Mouse (Mus musculus) cortical plate, adult 2 months (tissue): Measurements from ENCODE around the gene Zmynd15. TPM values are rescaled to one million over a fixed set of nuclear protein-coding genes. Genes with fewer than 3 reads are reported as not detected.

Experiments
- H3K27ac ChIP-seq: fragments of 200-500 bp; 2 replicates; pipeline ENCODE4 v1.5.1; 2012; ENCODE audit warnings: low read length, control low read depth, inconsistent platforms; ENCODE audit not compliant: insufficient read depth
- H3K4me1 ChIP-seq: fragments of 200-500 bp; 2 replicates; pipeline ENCODE4 v1.6.1; 2011; ENCODE audit warnings: low read length; ENCODE audit not compliant: control insufficient read depth, insufficient read depth
- H3K4me3 ChIP-seq: fragments of 200-500 bp; 2 replicates; pipeline ENCODE4 v1.5.1; 2011; ENCODE audit warnings: mild to moderate bottlenecking, low read length, control low read depth; ENCODE audit not compliant: insufficient read depth
- CTCF ChIP-seq: fragments of 200-500 bp; IDR thresholded peaks from 2 replicates; pipeline ENCODE4 v1.5.1; 2011; ENCODE audit warnings: mild to moderate bottlenecking, control low read depth, low read length; ENCODE audit not compliant: insufficient read depth; ENCODE audit errors: extremely low read depth
- POLR2A ChIP-seq: fragments of 200-500 bp; IDR thresholded peaks from 2 replicates; pipeline ENCODE4 v1.6.1; 2011; ENCODE audit warnings: mild to moderate bottlenecking, low read length, control low read depth; ENCODE audit not compliant: insufficient read depth; ENCODE audit errors: extremely low read depth
- polyA plus RNA-seq: library from polyadenylated mRNA; depleted of rRNA; stranded (reverse); fragments of >200 nt; gene quantifications from 2 replicates; pipeline ENCODE4 v1.2.3, GENCODE M21; 2012

Zmynd15 gene
- polyA plus RNA-seq, 1 experiment = 0.44 TPM

DNA sequence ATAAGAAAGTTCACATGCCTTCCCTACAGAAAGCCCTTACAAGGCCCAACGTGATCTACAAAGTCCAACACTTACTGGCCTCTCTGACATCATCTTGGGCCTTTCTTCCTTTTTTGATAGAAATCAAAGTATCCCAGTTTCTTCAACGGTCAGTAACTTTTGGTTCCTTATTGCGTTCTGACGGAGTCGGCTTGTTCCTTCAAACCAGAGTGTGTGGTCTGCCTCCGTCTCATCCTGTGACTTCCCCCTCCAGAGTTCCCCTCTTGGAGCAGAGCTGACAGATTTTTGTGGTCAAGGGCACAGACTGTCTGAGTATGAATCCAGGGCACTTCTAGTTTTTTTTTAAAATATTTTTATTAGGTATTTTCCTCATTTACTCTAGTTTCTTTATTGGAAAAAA, 30.5 kb downstream of the Zmynd15 start:
- no peak for TF ChIP-seq POLR2A
- no peak for TF ChIP-seq CTCF
- Histone ChIP-seq H3K27ac (peak overlapping the region; percentile 21; the same call in 1 of the 2 replicates), H3K4me1 (no peaks in the 10 kb centered on the region), H3K4me3 (no peak overlapping the region)

DNA sequence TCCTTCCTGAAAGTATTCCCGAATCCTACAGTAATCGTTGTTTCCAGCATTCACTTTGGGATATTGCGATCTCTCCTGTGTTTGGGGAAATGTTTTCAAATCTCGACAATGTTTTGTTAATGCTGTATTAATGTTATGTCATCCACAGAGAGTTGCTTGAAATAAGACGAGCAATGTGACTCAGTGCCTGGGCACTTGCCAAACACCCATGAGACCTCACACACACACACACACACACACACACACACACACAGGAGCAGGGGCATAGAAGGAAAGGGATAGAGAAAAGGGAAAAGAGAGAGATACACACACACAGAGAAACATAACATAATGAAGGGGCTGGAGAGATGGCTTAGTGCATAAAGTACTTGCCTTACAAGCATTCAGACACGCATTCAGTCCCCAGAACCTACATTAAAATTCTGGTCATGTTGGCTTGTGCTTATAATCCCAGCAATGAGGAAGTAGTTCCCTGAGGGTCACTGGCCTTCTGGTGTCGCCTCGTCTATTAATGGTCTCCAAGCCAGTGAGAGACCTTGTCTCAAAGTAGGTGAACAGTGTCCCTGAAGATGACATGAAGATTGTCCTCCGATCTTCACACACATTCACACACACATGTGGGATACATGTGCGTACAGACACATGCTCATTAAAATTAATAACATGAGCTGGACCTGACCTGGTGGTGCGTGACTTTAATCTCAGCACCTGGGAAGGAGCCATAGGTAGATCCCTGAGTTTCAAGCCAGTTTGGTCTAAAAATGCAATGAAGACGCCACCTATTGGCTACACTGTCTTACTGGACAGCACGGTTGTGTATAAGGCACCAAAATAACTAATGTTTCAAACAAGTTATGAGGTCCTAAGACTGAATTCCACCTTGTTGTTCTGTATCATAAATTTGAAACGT, 40.6 kb downstream of the Zmynd15 start:
- no peak overlapping the region for H3K4me3 ChIP-seq
- no peak overlapping the region for H3K27ac ChIP-seq
- TF ChIP-seq CTCF = no peak
- H3K4me1 ChIP-seq = no peaks in the 10 kb centered on the region

DNA sequence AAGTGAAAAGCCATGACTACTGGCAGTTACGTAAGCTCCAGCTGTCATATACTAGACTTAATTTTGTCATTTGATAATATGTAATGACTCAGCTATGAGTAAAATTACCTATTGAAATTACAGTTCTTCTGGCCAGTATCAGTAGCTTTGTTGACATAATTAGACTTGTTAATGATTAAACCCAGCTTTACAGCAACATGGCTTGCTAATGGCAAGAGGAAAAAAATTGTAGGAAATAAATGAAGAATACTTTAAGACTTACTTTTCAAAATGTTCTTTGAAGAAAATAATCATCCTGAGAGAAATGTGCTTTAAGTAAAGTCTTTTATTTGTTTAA, 41.2 kb downstream of the Zmynd15 start:
- no peak overlapping the region for H3K4me3 ChIP-seq
- no peaks in the 10 kb centered on the region for H3K4me1 ChIP-seq
- no peak for TF ChIP-seq CTCF
- no peak for TF ChIP-seq POLR2A

DNA sequence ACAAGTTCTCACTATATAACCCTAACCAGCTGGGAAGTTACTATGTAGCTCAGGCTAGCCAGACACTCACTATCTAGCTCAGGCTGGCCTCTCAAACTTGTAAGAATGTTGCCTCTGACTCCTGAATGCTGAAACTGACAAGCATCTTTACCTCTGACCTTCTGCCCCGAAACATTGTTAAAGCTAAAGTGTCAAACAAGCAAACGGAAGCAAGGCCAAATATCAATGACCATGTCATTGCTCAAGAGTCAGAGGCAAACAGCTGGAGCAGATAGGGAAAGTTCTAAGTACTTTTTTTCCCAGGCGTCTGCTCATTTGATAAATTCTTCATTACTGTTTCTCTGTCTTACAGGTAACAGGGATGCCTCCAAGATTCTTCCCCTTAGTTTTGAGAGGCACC, 42.8 kb downstream of the Zmynd15 start:
- no peak overlapping the region for H3K27ac ChIP-seq
- no peaks in the 10 kb centered on the region for H3K4me1 ChIP-seq
- TF ChIP-seq POLR2A (no peak), CTCF (no peak)
- no peak overlapping the region for H3K4me3 ChIP-seq

More for the DNA sequence above, 41.2 kb downstream of the Zmynd15 start:
- no peak overlapping the region for H3K27ac ChIP-seq

DNA sequence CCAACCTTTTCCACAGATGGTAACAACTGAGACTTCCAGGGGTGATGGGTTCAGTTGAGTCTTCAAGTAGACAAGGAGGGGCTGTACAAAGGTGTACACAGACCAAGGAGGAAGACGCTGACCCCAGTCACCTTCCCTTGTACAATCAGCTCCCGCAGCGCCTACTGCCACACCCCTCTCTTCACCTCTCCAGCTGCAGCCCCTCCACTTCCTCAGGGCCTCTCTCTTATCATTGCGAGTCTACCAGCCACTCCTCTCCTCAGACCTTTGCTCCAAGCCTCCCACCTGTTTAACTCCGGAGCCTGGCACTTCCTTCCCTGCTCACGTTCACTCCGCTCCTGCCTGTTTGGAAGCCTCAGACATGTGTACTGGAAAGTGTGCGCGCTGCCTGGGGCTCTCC, 45.7 kb downstream of the Zmynd15 start, which contains the start of gene Tm4sf5:
Gene Tm4sf5, plus strand, starts transcription at position 275 of the 400 bp plus-strand sequence.
- H3K4me3 ChIP-seq = no peak within 1 kb of the TSS
- TF ChIP-seq CTCF (no peak), POLR2A (no peak)
- no peak within 1 kb of the TSS for H3K27ac ChIP-seq
- no peaks in the 10 kb centered on the region for H3K4me1 ChIP-seq

DNA sequence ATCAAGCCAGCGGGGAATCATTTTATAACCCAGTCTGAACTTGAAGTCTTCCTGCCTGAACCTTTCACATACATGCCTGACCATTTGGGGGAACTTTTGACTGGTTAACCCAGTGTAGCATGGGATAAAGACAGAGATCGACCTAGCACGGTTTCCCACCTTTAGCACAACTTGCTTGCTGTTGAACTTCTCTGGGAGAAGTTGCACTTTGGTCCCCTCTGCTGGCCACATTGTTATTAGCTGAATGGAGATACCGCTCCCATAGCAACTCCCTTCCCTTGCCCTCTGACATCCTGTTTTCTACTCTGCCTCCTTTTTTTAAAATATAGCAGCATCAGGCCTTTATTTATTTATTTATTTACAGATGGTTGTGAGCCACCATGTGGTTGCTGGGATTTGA, 47.2 kb downstream of the Zmynd15 start:
- Histone ChIP-seq H3K27ac (no peak overlapping the region), H3K4me3 (no peak overlapping the region), H3K4me1 (no peaks in the 10 kb centered on the region)
- TF ChIP-seq CTCF (peak; percentile 63), POLR2A (no peak)

DNA sequence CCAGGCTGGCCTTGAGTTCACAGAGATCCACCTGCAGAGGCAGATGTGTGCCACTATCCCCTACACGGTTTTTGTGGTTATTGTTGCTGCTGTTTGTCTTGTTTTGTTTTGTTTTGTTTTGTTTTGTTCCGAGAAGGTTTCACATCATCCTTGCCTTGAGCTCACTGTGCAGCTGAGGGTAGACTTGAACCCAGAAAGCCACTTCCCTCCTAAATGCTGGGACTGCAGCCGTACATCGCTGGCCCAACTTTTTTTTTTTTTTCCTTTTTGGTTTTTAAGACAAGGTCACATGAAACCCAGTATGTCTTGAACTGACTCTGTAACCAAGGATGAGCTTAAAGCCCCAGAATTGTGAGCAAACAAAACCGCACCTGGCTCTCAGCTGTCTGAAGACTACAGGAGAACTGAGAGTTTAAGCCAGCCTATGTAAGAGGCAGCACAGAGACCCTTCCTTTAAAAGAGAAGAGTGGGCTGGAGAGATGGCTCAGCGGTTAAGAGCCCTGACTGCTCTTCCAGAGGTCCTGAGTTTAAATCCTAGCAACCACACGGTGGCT, 47.8 kb downstream of the Zmynd15 start:
- Histone ChIP-seq H3K4me1 (no peaks in the 10 kb centered on the region), H3K27ac (no peak overlapping the region), H3K4me3 (no peak overlapping the region)
- TF ChIP-seq POLR2A (no peak), CTCF (no peak)

DNA sequence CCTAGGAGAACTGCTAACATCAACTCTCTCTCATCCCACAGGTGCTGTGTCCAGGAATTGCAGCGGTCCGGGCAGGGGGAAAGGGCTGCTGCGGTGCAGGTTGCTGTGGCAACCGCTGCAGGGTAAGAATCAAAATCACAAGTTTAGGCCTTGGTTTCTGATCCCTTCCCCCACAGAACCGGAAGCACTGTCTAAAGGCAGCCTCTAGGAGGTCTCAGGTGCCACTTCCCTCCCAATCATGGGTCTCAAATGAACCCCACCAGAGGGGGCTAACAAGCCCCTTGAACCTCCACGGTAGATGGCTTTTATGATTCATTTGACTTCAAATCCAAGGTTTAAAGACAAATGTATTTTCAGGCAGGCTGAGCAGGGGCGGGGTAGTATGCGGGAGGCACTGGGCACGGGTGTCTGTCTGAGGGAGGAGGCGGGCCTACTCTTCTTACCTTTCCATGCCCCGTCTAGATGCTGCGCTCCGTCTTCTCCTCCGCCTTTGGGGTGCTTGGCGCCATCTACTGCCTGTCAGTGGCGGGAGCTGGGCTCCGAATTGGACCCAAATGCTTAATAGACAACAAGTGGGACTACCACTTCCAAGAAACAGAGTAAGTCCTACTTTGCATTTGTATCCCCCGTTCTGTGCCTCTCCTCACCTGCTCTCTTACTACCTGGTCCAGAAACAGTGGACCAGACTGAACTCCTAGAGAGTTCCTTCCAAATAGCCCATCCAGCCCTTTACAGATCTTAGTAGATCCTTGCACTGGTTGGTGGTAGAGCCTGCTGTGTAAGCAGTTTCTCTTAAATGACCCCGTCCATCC, 50.7 kb downstream of the Zmynd15 start:
- no peak for TF ChIP-seq POLR2A
- peak; percentile 64 for TF ChIP-seq CTCF
- Histone ChIP-seq H3K4me1 (no peaks in the 10 kb centered on the region), H3K27ac (no peak overlapping the region), H3K4me3 (no peak overlapping the region)

DNA sequence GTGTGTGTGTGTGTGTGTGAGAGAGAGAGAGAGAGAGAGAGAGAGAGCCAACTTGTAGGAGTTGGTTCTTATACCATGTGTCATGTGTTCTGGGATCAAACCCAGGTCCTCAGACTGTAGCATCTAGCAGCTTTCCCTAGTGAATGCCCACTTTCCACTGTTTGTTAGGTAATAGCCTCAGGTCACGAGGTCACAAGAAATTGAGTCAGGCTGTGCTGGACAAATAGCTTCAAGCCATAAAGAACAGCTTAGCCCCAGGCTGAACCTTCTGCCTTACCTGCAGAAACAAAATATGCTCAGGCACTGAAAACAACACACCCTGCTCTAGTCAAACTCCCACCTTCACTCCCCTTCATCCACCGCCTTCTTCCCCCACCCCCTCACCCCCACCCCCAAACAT, 52.0 kb downstream of the Zmynd15 start:
- TF ChIP-seq CTCF = no peak
- TF ChIP-seq POLR2A = no peak
- no peak overlapping the region for H3K4me3 ChIP-seq
- no peaks in the 10 kb centered on the region for H3K4me1 ChIP-seq
- no peak overlapping the region for H3K27ac ChIP-seq

DNA sequence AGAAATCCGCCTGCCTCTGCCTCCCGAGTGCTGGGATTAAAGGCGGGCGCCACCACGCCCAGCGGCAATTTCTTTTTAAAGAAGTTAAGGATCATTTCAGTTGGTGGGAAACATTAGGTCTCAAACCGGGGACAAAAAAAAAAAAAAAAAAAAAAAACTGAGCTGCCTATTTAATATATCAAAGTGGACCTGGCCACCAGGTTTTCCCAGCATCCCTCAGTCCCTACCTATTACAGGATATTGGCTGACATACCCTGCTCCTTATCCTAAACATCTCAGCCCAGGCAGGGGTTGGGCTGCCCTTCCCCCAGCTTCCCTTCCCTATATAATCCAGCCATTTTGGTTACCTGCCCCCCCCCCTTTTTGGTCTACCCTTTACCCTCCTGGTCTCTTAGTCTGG, 52.6 kb downstream of the Zmynd15 start:
- no peaks in the 10 kb centered on the region for H3K4me1 ChIP-seq
- no peak overlapping the region for H3K27ac ChIP-seq
- no peak overlapping the region for H3K4me3 ChIP-seq
- TF ChIP-seq POLR2A (no peak), CTCF (no peak)
